Mouse (Mus musculus) forebrain, embryonic 14.5 days (tissue): Measurements from ENCODE around the gene Mllt3. TPM values are rescaled to one million over a fixed set of nuclear protein-coding genes. Genes with fewer than 3 reads are reported as not detected.
A peak's percentile ranks its signal among the peaks of the same experiment; 100 is the strongest.

Source experiments
- ATAC-seq: fragments of 200-750 bp; cut with Nextera tagmentation; 2 replicates; pipeline ENCODE4 v1.8.0; 2017; ENCODE audit warnings: mild to moderate bottlenecking, moderate library complexity
- DNase-seq: peaks from one replicate; pipeline ENCODE4 v3.0.0-alpha.2; 2015; ENCODE audit warnings: low spot score
- H3K27ac ChIP-seq: fragments of 300-500 bp; sonication (generic); 2 replicates; pipeline ENCODE4 v1.5.1; 2014; ENCODE audit warnings: low read depth, mild to moderate bottlenecking, control low read depth, low read length, moderate library complexity
- H3K27me3 ChIP-seq: fragments of 300-500 bp; sonication (generic); replicated peaks from 2 replicates; pipeline ENCODE4 v1.6.1; 2014; ENCODE audit warnings: low read length, control low read depth, mixed read lengths; ENCODE audit not compliant: control insufficient read depth, insufficient read depth
- H3K36me3 ChIP-seq: fragments of 300-500 bp; sonication (generic); 2 replicates; pipeline ENCODE4 v1.6.1; 2014; ENCODE audit warnings: low read length, control low read depth; ENCODE audit not compliant: control insufficient read depth, insufficient read depth
- H3K4me1 ChIP-seq: fragments of 300-500 bp; sonication (generic); 2 replicates; pipeline ENCODE4 v1.6.1; 2014; ENCODE audit warnings: antibody characterized with exemption, low read length, control low read depth; ENCODE audit not compliant: control insufficient read depth, insufficient read depth
- H3K4me2 ChIP-seq: fragments of 300-500 bp; sonication (generic); 2 replicates; pipeline ENCODE4 v1.6.1; 2014; ENCODE audit warnings: mild to moderate bottlenecking, control low read depth, low read length
- H3K4me3 ChIP-seq: fragments of 300-500 bp; sonication (generic); 2 replicates; pipeline ENCODE4 v1.5.1; 2014; ENCODE audit warnings: low read depth, low read length, control low read depth
- H3K9ac ChIP-seq: fragments of 300-500 bp; sonication (generic); 2 replicates; pipeline ENCODE4 v1.6.1; 2014; ENCODE audit warnings: mild to moderate bottlenecking, low read length, control low read depth, moderate library complexity
- H3K9me3 ChIP-seq: fragments of 300-500 bp; sonication (generic); replicated peaks from 2 replicates; pipeline ENCODE4 v1.6.1; 2016; ENCODE audit warnings: low read length, control low read depth, mixed read lengths; ENCODE audit not compliant: control insufficient read depth
- WGBS: fragments of 180-500 bp; shearing (Covaris S2); extraction: QIAGEN DNeasy Blood & Tissue Kit; methylation state at CpG from one replicate; pipeline ENCODE4 v1.1.7; 2014; 5-methylcytosine and 5-hydroxymethylcytosine counted together
- polyA plus RNA-seq: library from polyadenylated mRNA; unstranded; fragments of >200 nt; fragmentation: Nextera tagmentation; extraction: Ambion mirVana; gene quantifications from 2 replicates; pipeline ENCODE4 v1.2.1, GENCODE M21; 2014

Gene Mllt3
- polyA plus RNA-seq, 1 experiment from 2014 or later = 95.2 TPM

DNA sequence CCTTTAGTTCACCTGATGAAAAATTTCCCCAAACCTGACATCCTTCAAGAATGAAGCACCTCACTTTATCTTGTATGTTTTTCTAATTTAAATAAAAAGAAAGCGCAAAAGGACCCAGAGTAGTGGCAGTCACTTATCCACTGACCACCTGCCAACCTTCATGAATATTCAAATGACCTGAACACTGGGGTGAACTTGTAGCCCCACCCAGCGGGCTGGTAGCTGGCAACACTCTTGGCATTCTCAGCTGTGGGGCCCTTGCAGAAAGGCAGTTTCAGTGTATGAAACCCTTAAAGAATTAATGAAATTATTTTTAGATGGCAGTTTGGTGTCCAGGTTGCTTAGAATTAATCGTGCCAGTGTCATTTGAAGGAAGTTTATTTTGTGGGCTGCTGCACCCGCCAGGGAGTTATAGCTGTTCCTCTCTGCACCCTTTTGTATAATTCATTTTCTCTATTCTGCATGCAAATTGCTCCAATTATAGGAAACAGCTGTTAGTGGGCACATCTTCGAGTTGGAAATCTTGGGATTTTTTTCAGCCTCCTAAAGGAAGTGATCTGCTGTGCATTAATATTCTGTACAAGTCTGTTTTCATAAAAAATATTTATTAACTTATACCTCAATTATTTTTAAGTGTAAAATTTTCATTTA lies 149.8 kb downstream of the Mllt3 start:
- peak overlapping the region; percentile 28; the same call in 1 of the 2 replicates for H3K27ac ChIP-seq
- 12% methylated on average over 5 of the region's 5 CpGs for WGBS
- peak; percentile 86 for ATAC-seq

DNA sequence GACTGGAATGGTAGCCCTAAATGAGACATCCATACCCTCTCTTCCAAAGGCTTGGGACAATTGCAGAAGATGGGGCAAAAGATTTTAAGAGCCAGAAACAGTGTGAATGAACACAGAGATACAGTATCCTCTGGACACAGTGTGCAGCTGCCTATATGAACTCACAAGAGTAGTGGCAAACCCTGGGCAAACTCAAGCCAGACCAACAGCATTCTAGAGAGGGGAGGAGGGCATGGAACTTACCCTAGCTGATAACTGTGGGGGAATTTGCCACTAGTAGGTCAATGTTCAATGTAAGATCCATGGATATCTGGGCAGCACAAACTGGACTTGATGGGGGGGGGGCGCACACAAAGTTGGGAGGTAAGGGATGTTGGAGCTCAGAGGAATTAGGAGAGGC lies 151.2 kb downstream of the Mllt3 start:
- Histone ChIP-seq H3K9ac (no peak overlapping the region), H3K4me3 (no peak overlapping the region), H3K36me3 (0 out of 2 replicates have a peak, but pooled peaks cover 2% of the 10 kb centered on the region), H3K9me3 (no peaks in the 10 kb centered on the region), H3K27me3 (no peaks in the 10 kb centered on the region), H3K4me2 (no peak overlapping the region), H3K4me1 (peaks cover 25% of the 10 kb centered on the region), H3K27ac (no peak overlapping the region)
- DNase-seq = no peak
- 100% methylated on average over 1 of the region's 1 CpGs for WGBS
- ATAC-seq = no peak

More for the DNA sequence above, 149.8 kb downstream of the Mllt3 start:
- H3K27me3 ChIP-seq = no peaks in the 10 kb centered on the region
- peaks cover 25% of the 10 kb centered on the region for H3K4me1 ChIP-seq
- DNase-seq = peak; percentile 76
- no peak overlapping the region for H3K4me3 ChIP-seq
- H3K9me3 ChIP-seq = no peaks in the 10 kb centered on the region
- H3K36me3 ChIP-seq = 0 out of 2 replicates have a peak, but pooled peaks cover 1% of the 10 kb centered on the region
- H3K4me2 ChIP-seq = no peak overlapping the region
- H3K9ac ChIP-seq = no peak overlapping the region

GRCm38 (mm10) chr4:87881583-87881982 lies 151.6 kb downstream of the Mllt3 start:
- no peak for DNase-seq
- no peak overlapping the region for H3K27ac ChIP-seq
- no peaks in the 10 kb centered on the region for H3K9me3 ChIP-seq
- H3K4me1 ChIP-seq = peaks cover 25% of the 10 kb centered on the region
- H3K36me3 ChIP-seq = 0 out of 2 replicates have a peak, but pooled peaks cover 2% of the 10 kb centered on the region
- no peaks in the 10 kb centered on the region for H3K27me3 ChIP-seq
- H3K4me2 ChIP-seq = no peak overlapping the region
- H3K9ac ChIP-seq = no peak overlapping the region
- no peak overlapping the region for H3K4me3 ChIP-seq
- 91% methylated on average over 2 of the region's 2 CpGs for WGBS
- ATAC-seq = no peak

DNA sequence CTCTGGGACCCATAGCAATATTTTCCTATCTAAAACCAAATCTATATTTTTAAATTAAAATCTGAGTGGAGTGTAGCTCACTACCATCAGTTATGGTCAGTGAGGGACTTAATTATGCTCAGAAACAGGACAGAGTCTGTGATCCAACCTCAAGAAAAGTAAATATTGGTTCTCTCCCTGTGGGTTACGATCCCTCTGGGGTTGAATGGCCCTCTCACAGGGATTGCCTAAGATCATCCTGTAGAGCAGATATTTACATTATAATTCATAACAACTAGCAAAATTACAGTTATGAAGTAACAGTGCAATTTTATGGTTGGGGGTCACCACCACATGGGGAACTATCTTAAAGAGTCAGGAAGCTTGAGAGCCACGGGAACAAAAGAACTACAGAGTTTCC lies 152.9 kb downstream of the Mllt3 start:
- Histone ChIP-seq H3K27me3 (no peaks in the 10 kb centered on the region), H3K27ac (no peak overlapping the region)
- 82% methylated on average over 2 of the region's 2 CpGs for WGBS

DNA sequence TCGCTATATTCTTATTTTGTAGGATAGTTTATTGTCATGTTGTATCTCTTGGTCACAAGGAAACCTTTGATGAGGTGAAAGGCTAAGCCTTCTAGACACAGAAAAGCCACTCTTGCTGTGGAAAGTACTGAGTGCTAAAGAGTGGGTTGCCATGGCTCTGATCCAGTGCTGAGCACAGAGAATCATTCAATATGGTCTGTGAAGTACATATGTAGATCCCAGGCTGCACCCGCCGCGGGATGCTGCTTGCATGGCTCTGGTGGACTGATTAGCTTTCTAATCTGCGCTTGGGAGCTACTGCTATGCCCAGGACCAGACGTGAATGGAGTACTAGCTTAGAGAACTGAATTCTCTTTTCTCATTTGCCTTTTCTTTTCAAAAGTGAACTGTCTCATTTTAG lies 154.5 kb downstream of the Mllt3 start:
- 77% methylated on average over 6 of the region's 6 CpGs for WGBS
- H3K9ac ChIP-seq = no peak overlapping the region
- H3K4me2 ChIP-seq = no peak overlapping the region
- peaks cover 12% of the 10 kb centered on the region for H3K4me1 ChIP-seq
- H3K4me3 ChIP-seq = no peak overlapping the region
- no peak overlapping the region for H3K27ac ChIP-seq
- no peaks in the 10 kb centered on the region for H3K9me3 ChIP-seq
- no peaks in the 10 kb centered on the region for H3K27me3 ChIP-seq
- peak; percentile 14 for DNase-seq
- peaks cover 3% of the 10 kb centered on the region; the same call in 1 of the 2 replicates for H3K36me3 ChIP-seq
- no peak for ATAC-seq

More for the DNA sequence above, 152.9 kb downstream of the Mllt3 start:
- no peaks in the 10 kb centered on the region for H3K9me3 ChIP-seq
- H3K4me1 ChIP-seq = peaks cover 21% of the 10 kb centered on the region
- no peak overlapping the region for H3K9ac ChIP-seq
- H3K4me2 ChIP-seq = no peak overlapping the region
- H3K4me3 ChIP-seq = no peak overlapping the region
- H3K36me3 ChIP-seq = 0 out of 2 replicates have a peak, but pooled peaks cover 2% of the 10 kb centered on the region
- no peak for ATAC-seq
- no peak for DNase-seq

- 59% methylated on average over 2 of the region's 2 CpGs for WGBS
- Histone ChIP-seq H3K4me2 (no peak overlapping the region), H3K9me3 (no peaks in the 10 kb centered on the region), H3K27me3 (no peaks in the 10 kb centered on the region), H3K9ac (no peak overlapping the region), H3K36me3 (peaks cover 15% of the 10 kb centered on the region; the same call in 1 of the 2 replicates), H3K4me1 (no peaks in the 10 kb centered on the region; the same call in 1 of the 2 replicates), H3K4me3 (no peak overlapping the region), H3K27ac (no peak overlapping the region)
- DNase-seq (no peak), ATAC-seq (no peak)
Measured at GRCm38 (mm10) chr4:87870563-87870962, 162.6 kb downstream of the Mllt3 start.

DNA sequence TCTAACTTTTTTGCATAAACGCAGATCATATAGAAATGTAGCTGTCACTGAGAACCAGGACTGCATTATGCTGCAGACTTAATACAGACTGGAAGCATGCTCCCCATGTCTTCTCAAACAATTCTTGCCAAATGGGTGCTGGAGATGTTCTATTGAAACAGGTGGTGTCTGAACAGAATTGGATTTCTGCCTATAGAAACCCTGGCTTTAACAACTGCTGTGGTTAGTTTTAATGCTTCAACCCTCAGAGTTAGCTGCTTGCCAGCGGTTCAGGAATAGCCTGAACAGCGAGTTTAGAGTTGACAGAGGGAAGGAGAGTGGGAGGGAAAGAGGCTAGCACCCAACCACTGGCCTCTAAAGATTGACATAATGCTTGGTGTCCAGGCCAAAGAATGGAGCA lies 166.6 kb downstream of the Mllt3 start:
- DNase-seq (peak; percentile 48), ATAC-seq (no peak)
- H3K9me3 ChIP-seq = no peaks in the 10 kb centered on the region
- H3K27ac ChIP-seq = no peak overlapping the region
- H3K4me2 ChIP-seq = no peak overlapping the region
- no peaks in the 10 kb centered on the region for H3K27me3 ChIP-seq
- no peaks in the 10 kb centered on the region for H3K36me3 ChIP-seq
- 77% methylated on average over 3 of the region's 3 CpGs for WGBS
- no peak overlapping the region for H3K9ac ChIP-seq
- H3K4me1 ChIP-seq = no peaks in the 10 kb centered on the region; the same call in 1 of the 2 replicates
- no peak overlapping the region for H3K4me3 ChIP-seq

DNA sequence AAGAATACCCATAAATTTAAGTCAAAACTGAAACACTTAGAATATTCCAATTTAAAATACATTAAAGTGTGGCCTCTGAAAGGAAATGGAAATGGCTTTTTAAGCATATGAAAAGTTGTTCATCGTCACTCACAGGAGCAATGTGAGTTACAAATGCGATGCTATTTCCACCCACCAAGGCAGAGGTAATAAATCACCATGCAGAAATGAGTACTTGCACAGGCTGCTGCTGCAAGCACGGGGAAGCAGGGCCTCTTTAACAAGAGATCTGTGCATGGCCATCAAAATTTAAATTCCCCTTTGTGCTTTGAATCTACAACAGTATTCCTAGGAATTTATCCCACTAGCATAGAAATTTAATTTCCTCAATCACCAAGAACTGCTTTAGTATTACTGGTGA lies 167.3 kb downstream of the Mllt3 start:
- Histone ChIP-seq H3K9ac (no peak overlapping the region), H3K36me3 (no peaks in the 10 kb centered on the region), H3K4me3 (no peak overlapping the region), H3K27ac (no peak overlapping the region), H3K9me3 (no peaks in the 10 kb centered on the region), H3K4me2 (no peak overlapping the region), H3K4me1 (no peaks in the 10 kb centered on the region; the same call in 1 of the 2 replicates), H3K27me3 (no peaks in the 10 kb centered on the region)
- 75% methylated on average over 3 of the region's 3 CpGs for WGBS
- DNase-seq (no peak), ATAC-seq (no peak)

- no peak for DNase-seq
- H3K4me1 ChIP-seq = no peaks in the 10 kb centered on the region; the same call in 1 of the 2 replicates
- no peaks in the 10 kb centered on the region for H3K27me3 ChIP-seq
- no peak for ATAC-seq
- 61% methylated on average over 3 of the region's 3 CpGs for WGBS
- no peak overlapping the region for H3K4me2 ChIP-seq
- H3K36me3 ChIP-seq = no peaks in the 10 kb centered on the region
- no peak overlapping the region for H3K27ac ChIP-seq
- H3K4me3 ChIP-seq = no peak overlapping the region
- H3K9me3 ChIP-seq = no peaks in the 10 kb centered on the region
- no peak overlapping the region for H3K9ac ChIP-seq
Measured at GRCm38 (mm10) chr4:87865041-87865440, 168.1 kb downstream of the Mllt3 start.
